Mouse (Mus musculus) heart, postnatal 0 days (tissue): ENCODE measurements around the gene Adipoq.

Experiments
- CTCF ChIP-seq: IDR thresholded peaks from 2 replicates; pipeline ENCODE4 v1.5.1; 2016; ENCODE audit warnings: antibody characterized with exemption, control low read depth, low read depth
- EP300 ChIP-seq: IDR thresholded peaks from 2 replicates; pipeline ENCODE4 v1.6.1; 2016; ENCODE audit warnings: antibody characterized with exemption, low read depth

DNA sequence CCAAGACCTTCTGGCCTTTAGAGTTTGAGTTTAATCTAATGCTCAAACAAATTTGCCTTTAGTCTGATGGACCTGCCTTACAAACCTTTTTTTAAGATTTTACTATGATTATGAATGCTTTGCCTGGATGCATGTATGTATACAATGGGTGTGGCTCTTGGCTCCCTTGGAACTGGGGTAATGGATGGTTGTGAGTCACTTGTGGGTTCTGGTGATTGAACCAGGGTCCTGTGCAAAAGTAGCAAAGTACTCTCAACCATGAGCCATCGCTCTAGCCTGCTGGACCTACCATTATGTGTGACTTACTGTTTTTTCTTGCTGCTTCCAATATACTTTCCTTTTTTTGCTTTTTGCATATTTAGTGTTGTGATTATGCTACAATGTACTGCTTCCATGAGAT, 14.0 kb upstream of the Adipoq start:
- TF ChIP-seq CTCF (no peak), EP300 (no peak)
